Mouse (Mus musculus) erythroblast, adult 5-6 weeks (primary cell): ENCODE data around the gene Clip2. TPM values are rescaled to one million over a fixed set of nuclear protein-coding genes. Genes with fewer than 3 reads are reported as not detected.

Source experiments
- ATAC-seq: replicated peaks from 2 replicates; pipeline ENCODE4 v1.8.0; 2016; ENCODE audit warnings: moderate number of reproducible peaks, mild to moderate bottlenecking, moderate TSS enrichment, inconsistent platforms; ENCODE audit not compliant: poor library complexity, low FRiP score, severe bottlenecking
- total RNA-seq, 2 experiments: library from RNA; stranded (forward) in 1 of 2; stranded (reverse) in 1 of 2; fragments of 150-400 nt in 1 of 2; fragments of 200-764, 138-1000 nt in 1 of 2; gene quantifications; 2 replicates each; pipeline versions ENCODE4 v1.2.3 to v1.2.4; 2015 to 2017; ENCODE audit warnings: low replicate concordance in 2 of 2

The Clip2 gene
- total RNA-seq, 2 experiments from 2014 or later, result 0.96 to 2.1 TPM

GRCm38 (mm10) chr5:134532417-134532816 is 19.8 kb downstream of the Clip2 start:
- no peak for ATAC-seq

- no peak for ATAC-seq
Observed at GRCm38 (mm10) chr5:134531585-134531984, 20.6 kb downstream of the Clip2 start.

GRCm38 (mm10) chr5:134530830-134531229 is 21.4 kb downstream of the Clip2 start:
- ATAC-seq, result no peak

DNA sequence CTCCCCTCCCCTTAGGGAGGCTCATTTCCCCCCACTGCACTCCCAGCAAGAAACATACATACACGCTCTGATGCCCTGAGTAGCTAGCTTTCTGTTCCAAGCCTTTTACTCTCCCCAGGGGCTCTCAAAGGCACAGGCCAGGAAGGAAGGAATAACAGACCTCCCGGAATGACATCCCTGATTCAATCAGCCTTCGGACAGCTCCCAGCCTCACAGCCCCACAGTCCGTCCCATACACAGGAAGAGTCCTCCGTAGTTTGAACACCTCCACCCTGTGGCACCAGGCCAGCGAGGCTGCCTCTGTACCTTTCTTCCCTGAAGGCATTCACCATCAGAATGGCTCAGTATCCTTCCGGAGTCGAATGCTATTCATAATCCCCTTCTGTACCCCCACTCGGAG is 23.7 kb downstream of the Clip2 start:
- no peak for ATAC-seq

- ATAC-seq, result no peak
Observed at GRCm38 (mm10) chr5:134525971-134526711, 26.1 kb downstream of the Clip2 start.

DNA sequence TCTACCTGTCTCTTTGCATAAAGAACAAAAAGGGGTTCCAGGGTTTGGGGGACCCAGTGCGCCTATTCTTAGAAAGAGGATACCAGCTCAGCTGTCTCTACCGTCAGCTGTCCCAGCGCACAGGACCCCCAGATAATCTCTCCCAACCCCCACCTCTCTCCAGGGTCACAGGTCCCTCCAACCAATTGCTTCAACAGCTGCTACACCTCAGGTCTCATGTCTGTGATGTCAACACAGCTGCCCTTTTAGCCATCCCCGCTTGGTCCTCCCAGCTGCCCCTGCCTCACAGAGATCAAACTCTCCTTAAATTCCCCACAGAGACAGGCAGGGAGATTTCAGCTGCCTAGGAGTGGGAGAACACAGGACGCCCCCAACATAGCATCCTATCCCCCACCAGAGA is 28.5 kb downstream of the Clip2 start:
- no peak for ATAC-seq

DNA sequence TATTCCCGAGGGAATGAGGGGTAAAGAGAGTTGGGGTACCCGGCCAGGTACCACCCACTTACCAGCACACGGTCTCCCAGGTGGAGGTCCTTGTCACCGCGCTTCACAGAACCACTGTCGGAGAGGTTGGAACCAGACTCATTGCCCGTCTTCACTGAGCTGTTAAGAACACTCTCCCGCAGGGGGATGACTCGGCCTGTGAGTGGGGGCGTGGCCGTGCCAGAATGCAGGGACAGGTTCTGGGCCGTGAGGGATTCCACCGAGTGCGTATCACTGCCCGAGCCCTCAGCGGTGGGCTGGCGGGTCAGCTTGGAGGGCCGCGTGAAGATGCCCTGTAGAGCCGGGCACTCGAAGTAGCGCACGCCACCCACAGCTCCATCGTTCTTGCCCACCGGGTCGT is 29.7 kb downstream of the Clip2 start:
- ATAC-seq, result no peak

GRCm38 (mm10) chr5:134521806-134522205 is 30.4 kb downstream of the Clip2 start:
- ATAC-seq, result no peak

- ATAC-seq, result no peak
Observed at GRCm38 (mm10) chr5:134521131-134521530, 31.1 kb downstream of the Clip2 start.

DNA sequence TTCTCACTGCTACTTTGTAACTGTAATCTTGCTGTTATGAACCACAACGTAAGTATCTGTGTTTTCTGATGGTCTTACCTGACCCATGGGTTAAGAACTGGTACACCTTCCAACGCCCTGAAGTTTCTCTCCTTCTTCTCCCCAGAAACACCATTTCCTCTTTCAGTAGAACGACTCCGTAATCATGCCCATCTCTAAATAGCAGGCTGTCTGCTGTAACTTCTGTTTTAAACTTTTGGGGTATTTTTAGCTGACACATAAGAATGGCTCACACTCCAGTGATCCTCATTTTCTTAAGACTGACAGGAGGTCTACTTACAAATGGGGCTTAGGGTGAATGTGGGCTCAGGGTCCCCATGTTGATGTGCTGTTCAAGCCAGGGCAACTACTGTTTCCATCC is 32.1 kb downstream of the Clip2 start:
- no peak for ATAC-seq

GRCm38 (mm10) chr5:134519471-134519870 is 32.8 kb downstream of the Clip2 start:
- no peak for ATAC-seq

- ATAC-seq, result no peak
Observed at GRCm38 (mm10) chr5:134512086-134512485, 40.1 kb downstream of the Clip2 start.

DNA sequence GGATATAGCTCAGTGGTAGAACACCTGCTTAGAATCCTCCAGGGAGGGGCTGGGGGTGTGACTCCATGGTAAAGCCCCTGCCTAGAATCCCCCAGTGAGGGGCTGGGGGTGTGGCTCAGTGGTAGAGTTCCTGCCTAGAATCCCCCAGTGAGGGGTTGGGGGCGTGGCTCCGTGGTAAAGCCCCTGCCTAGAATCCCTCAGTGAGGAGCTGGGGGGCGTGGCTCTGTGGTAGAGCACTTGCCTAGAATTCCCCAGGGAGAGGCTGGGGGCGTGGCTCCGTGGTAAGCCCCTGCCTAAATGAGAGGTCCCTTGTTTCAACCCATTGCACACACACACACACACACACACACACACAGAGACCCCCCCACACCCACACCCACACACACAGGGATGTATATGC is 42.0 kb downstream of the Clip2 start:
- ATAC-seq, result no peak

GRCm38 (mm10) chr5:134508965-134509364 is 43.3 kb downstream of the Clip2 start:
- no peak for ATAC-seq

GRCm38 (mm10) chr5:134507859-134508399 is 44.3 kb downstream of the Clip2 start:
- ATAC-seq, result no peak

GRCm38 (mm10) chr5:134507307-134507706 is 44.9 kb downstream of the Clip2 start:
- no peak for ATAC-seq

GRCm38 (mm10) chr5:134505810-134506292 is 46.4 kb downstream of the Clip2 start:
- ATAC-seq, result no peak

DNA sequence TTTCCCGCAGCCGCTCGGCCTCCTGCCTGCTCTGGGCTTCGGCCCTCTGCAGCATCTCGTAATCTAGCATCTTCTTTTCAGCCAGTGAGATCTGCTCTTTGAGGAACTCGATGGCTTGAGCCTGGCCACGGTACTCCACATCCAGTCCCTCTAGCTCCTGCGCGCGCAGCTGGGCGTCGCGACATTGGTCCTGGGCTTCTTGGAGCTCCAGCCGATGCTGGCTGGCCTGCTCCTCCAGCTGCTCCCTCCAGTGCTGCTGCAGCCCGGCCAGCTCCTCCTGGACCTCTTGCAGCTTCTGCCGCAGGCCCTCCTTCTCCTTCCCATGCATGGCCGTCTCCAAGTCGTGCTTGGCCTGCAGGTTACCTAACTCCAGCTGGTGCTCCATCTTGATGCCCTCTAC is 49.6 kb downstream of the Clip2 start:
- ATAC-seq, result no peak

DNA sequence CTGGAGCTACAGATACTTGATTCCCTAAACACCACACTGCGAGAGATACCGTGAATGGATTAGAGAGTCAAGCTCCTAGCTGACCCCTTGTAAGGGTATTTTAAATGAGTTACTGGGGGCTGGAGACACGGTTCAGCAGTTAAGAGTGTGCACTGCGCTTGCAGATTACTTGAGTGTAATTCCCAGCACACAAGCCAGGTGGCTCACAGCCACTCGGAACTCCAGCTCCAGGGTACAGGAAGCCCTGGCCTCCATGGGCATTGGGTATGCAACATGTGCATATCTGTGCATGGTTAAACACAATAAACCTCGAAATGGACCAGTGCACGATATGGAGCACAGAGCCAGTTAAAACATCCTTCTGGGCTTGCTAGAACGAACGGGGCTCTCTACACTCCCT is 50.8 kb downstream of the Clip2 start:
- no peak for ATAC-seq

GRCm38 (mm10) chr5:134500681-134501080 is 51.6 kb downstream of the Clip2 start:
- ATAC-seq, result no peak

- ATAC-seq, result peak; percentile 72
Observed at GRCm38 (mm10) chr5:134500062-134500461, 52.2 kb downstream of the Clip2 start.

- no peak for ATAC-seq
Observed at GRCm38 (mm10) chr5:134497026-134497425, 55.2 kb downstream of the Clip2 start.
